Mouse (Mus musculus) right cerebral cortex, postnatal 36 days (tissue): ENCODE measurements around the gene BC100530.
"Not testable (repeated sequence)": the region's sequence is repeated elsewhere in the genome, so short reads cannot be mapped to it uniquely, and the experiment has no call there.

Source experiments
- DNase-seq, 2 experiments: peaks; one replicate each; pipeline ENCODE4 v3.0.0; 2022; ENCODE audit warnings: low spot score in 2 of 2, mixed read lengths in 1 of 2

The BC100530 gene

GRCm38 (mm10) chr16:36367648-36368047, at the start of gene BC100530:
Gene BC100530, minus strand, starts transcription at chr16:36367748.
- not testable (repeated sequence) for DNase-seq

- DNase-seq, result no peak
Measured at GRCm38 (mm10) chr16:36408357-36408756, 40.8 kb upstream of the BC100530 start, which contains the start of gene Stfa2. Gene Stfa2, minus strand, starts transcription at chr16:36408457.

GRCm38 (mm10) chr16:36389060-36389459, 21.5 kb upstream of the BC100530 start:
- DNase-seq, result no peak

GRCm38 (mm10) chr16:36337171-36337570, 30.4 kb downstream of the BC100530 start:
- DNase-seq, result no peak

- no peak for DNase-seq
Measured at GRCm38 (mm10) chr16:36334232-36334631, 33.3 kb downstream of the BC100530 start, which contains the start of gene BC117090. Gene BC117090, minus strand, starts transcription at chr16:36334332.

GRCm38 (mm10) chr16:36319286-36319685, 48.3 kb downstream of the BC100530 start:
- no peak for DNase-seq

- not testable (repeated sequence) for DNase-seq
Measured at GRCm38 (mm10) chr16:36316111-36316510, 51.4 kb downstream of the BC100530 start.
